Mouse (Mus musculus) ES-Bruce4 (cell line): Measurements from ENCODE around the gene Vsig8.

Source experiments
- CTCF ChIP-seq: IDR thresholded peaks from one replicate; pipeline ENCODE4 v1.8.1; 2011; ENCODE audit warnings: low read depth, low read length
- EP300 ChIP-seq: IDR thresholded peaks from 2 replicates; pipeline ENCODE4 v1.6.1; 2011; ENCODE audit warnings: low read depth, low read length; ENCODE audit not compliant: insufficient read depth

DNA sequence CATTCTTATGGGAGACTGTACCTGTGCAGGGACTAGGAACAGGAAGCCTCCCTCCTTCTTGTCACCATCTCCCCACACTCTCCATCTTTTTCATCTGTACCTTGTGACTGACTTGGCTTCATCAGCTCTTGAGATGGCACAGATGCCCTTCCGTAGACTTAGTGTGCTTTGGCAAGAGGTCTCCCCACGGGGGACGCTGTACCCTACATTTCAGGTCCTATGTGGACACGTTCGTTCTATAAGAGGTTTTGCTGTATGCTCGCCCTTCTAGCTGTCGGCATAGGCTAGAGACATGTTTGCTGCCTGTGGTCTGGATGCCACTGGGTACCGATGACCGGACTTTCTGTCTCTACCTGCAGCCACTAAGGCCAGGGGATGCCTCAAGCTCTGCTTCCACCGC, 28.3 kb upstream of the Vsig8 start:
- TF ChIP-seq CTCF, result no peak
- TF ChIP-seq EP300, result no peak
